Comparison of ENCODE assay signal across 13 mouse cellular contexts in the genomic region with DNA sequence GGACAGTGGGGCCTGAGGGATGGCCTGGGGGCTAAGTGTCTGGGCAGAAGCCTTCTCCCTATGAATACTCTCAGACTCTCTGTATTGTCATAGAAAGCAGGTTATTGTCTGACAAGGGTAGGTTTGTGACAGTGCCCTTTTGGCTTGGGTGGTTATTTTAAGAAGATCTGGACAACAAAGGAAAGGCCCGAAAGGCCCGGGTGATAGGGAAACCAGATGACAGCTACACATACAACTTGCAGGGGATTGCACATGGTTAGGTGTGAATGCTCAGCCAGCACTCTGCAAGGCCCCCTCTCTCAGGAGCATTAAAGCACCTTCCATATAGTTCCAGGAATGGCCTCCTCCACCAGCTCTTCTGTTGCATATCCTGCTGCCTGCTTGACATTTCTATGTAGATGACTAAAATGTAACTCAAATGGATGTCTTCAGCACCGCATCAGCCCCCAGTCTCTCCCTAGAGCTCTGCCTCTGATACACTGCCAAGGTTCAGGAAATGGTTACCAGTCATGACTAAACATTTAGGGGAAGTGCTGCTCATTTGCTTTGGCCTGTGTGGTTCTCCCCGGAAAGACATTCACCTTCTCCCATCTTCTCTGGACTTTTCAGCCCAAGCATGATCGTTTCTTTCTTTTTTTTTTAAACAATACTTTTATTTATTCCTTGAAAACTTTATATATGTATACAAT.
"Had no signal": no experiment of that assay in that cellular context is flagged by ENCODE, and none has a peak within 500 bp of the region (broad histone marks: within the 10 kb centered on the region; RNA-seq: fewer than 3 reads in every experiment).

No protein-coding gene starts in this region.

- DNase-seq: kidney, postnatal 14 days; lung, embryonic 14.5 days; lung, postnatal 10 days; lung, postnatal 4 days; right cerebral cortex, adult 18-20 months; right cerebral cortex, postnatal 25 days; thymus, postnatal 36 days had no signal

- ATAC-seq: liver, embryonic 12.5 days had no signal

- H3K4me2 ChIP-seq: kidney, embryonic 15.5 days; limb, embryonic 15.5 days; liver, embryonic 12.5 days; lung, embryonic 14.5 days; midbrain, embryonic 12.5 days had no signal

- H3K4me1 ChIP-seq: kidney, embryonic 15.5 days; limb, embryonic 15.5 days; liver, embryonic 12.5 days; midbrain, embryonic 12.5 days had no signal

- H3K27me3 ChIP-seq: kidney, embryonic 15.5 days; limb, embryonic 15.5 days; liver, embryonic 12.5 days; midbrain, embryonic 12.5 days had no signal

- H3K9ac ChIP-seq: kidney, embryonic 15.5 days; limb, embryonic 15.5 days; liver, embryonic 12.5 days; lung, embryonic 14.5 days; midbrain, embryonic 12.5 days had no signal

- H3K9me3 ChIP-seq: kidney, embryonic 15.5 days; limb, embryonic 15.5 days; liver, embryonic 12.5 days; midbrain, embryonic 12.5 days had no signal

- H3K4me3 ChIP-seq: kidney, embryonic 15.5 days; left cerebral cortex, adult 2 months; limb, embryonic 15.5 days; liver, embryonic 12.5 days; megakaryocyte, embryonic 14.5 days; midbrain, embryonic 12.5 days had no signal

- H3K36me3 ChIP-seq: kidney, embryonic 15.5 days; limb, embryonic 15.5 days; liver, embryonic 12.5 days; midbrain, embryonic 12.5 days had no signal

- H3K27ac ChIP-seq: kidney, embryonic 15.5 days; left cerebral cortex, adult 2 months; limb, embryonic 15.5 days; liver, embryonic 12.5 days; midbrain, embryonic 12.5 days had no signal
